Mouse (Mus musculus) liver (tissue): ENCODE data around the gene Rchy1.
A peak's percentile ranks its signal among the peaks of the same experiment; 100 is the strongest.

Experiments
- DNase-seq: peaks from one replicate; pipeline ENCODE4 v3.0.0-alpha.2; 2020; ENCODE audit warnings: mixed read lengths

Rchy1 gene

DNA sequence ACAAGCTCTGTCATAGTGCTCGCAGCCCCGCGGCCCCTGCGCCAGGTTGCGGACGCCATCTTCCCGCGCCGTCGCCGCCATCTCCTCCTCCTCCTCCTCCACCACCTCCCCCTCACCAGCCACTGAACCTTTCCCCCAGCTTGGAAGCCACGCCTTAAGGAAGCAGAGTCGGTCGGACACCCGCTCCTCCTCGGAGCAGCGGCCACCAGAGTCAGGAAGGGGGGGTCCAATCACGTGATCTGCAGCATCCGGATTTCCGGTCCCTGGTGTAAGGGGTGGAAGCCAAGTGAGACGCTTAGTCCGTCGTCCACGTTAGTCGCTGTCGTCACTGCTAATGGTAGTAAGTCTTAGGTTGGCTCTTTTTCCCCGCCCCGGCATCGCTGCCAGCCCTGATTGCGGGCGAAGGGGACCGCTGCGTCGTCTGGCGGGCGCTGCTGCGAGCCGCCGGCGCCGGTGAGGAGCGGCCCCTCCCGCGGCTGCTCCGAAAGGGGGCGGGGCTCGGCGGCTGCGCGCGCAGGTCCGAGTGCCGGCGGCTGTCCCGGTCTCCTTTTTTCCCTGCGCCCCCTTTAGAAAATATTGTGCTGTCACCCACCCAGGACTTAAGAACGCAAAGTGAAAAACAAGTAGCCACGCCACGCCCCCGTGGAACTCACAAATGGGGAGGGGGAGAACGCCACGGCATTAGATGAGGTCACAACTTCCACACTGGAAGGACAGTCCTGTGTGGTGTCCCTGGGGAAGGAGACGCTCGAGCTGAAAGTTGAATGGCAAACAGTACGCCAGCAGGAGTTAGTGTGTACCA, at the start of gene Rchy1:
TSS of gene Rchy1 (minus strand) at position 430 of the 802 bp plus-strand sequence.
- DNase-seq = peak; percentile 94

DNA sequence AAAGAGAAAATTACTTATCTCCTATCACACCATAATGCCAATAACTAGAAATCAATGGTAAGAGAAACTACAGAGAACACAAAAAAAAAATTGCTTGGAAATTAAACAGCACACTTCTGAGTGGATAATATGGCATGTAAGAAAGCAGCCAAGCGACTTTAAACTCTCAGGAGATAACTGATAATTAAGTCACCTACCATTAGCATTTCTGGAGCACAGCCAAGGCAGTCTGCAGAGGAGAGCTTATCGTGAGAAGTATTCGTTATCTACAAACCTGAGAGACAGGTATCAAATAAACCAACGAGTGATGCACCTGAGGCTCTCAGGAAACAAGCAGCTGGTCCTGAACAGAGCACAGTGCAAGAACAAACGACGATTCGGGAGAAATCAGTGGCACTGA, 48.9 kb upstream of the Rchy1 start:
- no peak for DNase-seq

DNA sequence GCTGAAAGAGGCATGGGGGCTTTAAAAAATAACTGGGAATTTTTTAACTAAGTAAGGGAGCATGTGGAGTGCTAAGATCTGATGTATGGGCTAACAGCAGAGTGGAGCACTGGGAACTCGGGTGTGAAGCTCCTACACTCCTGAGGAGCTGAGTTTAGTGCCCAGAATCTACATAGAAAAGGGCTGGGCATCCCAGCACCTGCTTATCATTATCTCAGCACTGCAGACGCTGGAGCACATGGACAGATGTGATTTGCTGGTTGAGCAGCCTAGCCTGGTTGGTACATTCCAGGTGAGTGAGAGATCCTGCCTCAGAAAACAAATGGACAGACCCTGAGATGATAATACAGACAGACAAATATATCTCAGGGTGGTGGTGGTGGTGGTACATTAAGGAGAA, 47.0 kb upstream of the Rchy1 start:
- peak; percentile 4 for DNase-seq

DNA sequence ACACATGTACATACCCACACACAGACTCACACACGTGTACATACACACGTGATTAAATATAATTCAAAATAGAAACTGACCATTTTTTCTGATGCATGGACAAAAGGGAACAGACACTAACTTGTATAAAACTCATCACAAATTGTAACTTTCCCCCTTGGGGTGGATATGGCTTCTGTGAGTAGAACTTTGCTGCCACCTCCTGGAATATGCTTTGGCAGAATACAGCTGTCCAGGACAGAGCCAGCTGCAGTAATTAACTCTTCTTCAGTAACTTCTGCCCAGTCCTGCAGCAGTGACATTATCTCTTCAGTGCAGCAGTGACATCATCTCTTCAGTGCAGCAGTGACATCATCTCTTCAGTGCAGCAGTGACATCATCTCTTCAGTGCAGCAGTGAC, 40.1 kb upstream of the Rchy1 start:
- peak; percentile 7 for DNase-seq

DNA sequence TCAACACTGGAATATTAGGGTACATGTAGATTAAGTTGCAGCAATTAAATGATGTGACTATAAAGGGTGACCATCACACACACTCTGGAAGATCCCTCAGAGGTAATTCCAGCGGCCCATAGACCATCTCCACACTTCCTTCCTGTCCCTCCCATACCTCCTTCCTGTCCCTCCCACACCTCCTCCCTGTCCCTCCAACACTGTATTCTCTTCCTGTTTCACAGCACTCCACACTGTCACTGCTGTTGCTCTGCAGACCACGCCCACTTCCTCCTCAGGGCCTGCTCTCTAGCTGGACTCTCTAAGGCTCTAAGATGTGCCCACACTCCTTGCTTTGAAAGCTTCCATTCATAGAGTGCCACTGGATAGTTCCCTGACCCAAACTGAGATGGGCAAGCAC, 37.9 kb upstream of the Rchy1 start:
- peak; percentile 14 for DNase-seq

GRCm38 (mm10) chr5:91994546-91994945, 31.7 kb upstream of the Rchy1 start:
- DNase-seq = no peak

- DNase-seq = no peak
Measured at GRCm38 (mm10) chr5:91993061-91993460, 30.2 kb upstream of the Rchy1 start.

DNA sequence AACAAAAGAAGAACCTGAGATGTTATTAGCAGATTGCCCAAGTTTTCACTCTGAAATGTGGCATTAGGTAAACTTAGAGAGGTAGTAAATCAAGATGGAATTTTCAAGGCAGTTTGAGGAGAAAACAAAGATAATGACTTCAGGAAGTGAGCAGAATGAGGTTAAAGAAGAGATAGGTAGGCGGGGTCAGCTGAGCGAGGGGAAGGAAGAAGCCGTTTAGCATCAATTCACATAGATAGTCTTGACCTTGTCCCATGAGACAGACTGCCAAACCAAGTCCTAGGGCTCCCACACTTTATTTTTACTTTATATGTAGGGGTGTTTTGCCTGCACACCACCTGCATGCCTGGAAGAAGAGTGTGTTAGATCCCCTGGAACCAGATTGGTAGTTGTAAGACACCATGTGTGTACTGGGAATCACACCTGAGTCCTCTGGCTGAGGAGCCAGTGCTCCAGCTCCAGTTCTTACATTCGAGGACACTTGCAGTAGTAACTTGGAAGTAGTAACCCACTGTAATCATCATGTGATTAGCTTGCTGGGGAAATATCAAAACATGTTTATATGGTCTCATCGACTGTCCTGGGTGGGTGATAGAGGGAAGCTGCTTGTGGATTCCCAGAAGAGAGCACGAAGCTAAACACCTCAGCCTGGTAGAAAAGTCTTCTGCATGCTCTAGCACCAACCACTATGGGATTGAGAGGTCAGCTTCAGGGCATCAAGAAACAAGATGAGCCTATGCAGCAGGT, 28.5 kb upstream of the Rchy1 start:
- no peak for DNase-seq

DNA sequence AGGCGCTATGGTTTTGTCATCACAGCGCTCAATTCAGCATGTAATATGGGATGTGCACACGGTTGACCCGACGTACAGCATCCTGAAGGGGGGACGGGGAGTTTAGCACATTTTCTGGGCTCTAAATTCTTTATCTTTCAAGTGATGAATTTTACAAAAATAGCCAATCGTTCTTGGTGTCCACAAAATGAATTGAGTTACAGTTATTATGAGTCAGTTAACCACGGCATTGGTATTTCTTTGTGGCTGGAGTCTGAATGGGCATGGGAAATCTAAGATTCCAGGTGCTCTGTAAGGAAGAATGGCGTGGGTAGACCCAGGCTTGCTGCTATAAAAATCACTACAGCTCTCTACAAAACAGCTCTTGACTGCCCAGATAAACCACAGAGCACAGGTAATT, 26.4 kb upstream of the Rchy1 start:
- DNase-seq = no peak

- DNase-seq = no peak
Measured at GRCm38 (mm10) chr5:91987799-91988198, 24.9 kb upstream of the Rchy1 start.

DNA sequence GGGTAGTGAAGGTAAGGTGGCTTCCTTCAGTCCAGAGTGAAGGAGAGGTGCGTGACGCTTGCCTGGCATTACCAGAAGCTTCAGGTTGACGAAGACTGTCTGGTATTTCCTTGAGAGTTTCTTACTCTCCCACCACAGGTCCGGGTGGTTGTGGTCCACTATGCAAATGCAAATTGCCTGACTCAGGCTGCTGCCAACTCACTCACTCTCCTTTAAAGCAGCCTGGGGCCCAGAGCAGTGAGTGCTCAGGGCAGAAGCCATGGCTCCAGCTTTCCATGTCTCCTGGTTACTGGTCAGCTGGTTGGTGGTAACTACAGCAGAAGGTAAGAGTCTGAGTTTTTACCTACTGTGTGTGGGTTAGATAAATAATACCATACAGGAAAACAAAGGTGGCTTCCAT, 24.4 kb upstream of the Rchy1 start, which contains the start of gene Odaph:
TSS of gene Odaph (plus strand) at position 240 of the 400 bp plus-strand sequence.
- no peak for DNase-seq

GRCm38 (mm10) chr5:91985721-91986120, 22.9 kb upstream of the Rchy1 start:
- DNase-seq = no peak

GRCm38 (mm10) chr5:91983490-91983889, 20.6 kb upstream of the Rchy1 start:
- DNase-seq = no peak

DNA sequence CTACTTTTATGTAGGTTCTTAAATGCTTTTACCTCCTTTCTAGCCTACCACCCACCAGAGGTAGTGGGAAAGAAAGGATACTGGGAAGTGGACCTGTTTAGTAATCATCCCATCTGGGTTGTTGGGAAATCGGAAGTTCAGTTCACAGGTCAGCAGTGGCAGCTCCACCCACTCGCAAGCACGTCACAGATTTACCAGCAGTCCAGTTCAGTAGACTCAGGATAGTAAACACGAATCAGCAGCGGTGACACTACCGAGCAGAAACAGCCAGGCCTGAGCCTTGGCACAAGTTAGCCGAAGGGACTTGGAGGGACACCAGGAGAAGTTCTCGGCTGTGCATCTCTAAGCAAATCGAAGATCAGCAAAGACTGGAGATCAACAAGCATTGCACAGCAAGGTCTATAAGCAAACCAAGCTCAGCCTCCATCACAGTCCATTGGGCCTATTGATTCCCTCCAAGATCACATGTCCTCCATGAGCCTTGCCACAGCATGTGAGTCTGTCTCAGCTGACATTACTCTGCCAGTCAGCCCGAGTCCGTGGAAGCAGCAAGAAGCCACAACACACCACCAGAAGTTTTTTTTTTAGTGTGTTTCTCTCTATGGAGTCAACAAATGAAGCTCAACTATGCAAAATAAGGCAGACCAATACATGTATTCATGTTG, 18.4 kb upstream of the Rchy1 start:
- no peak for DNase-seq

DNA sequence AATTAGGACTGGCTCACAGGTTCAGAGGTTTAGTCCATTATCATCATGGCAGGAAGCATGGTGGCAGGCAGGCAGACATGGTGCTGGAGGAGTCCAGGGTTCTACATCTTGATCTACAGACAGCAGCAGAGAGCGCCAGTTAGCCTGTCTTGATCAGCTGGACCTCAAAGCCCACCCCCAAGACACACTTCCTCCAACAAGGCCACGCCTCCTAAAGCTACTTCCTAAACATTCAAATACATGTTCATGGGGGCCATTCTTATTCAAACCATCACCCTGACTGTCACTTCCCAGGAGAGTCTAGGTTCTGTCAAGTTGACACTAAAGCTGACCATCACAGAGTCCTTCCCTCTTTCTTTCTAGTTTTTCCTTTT, 14.5 kb upstream of the Rchy1 start:
- DNase-seq = no peak

DNA sequence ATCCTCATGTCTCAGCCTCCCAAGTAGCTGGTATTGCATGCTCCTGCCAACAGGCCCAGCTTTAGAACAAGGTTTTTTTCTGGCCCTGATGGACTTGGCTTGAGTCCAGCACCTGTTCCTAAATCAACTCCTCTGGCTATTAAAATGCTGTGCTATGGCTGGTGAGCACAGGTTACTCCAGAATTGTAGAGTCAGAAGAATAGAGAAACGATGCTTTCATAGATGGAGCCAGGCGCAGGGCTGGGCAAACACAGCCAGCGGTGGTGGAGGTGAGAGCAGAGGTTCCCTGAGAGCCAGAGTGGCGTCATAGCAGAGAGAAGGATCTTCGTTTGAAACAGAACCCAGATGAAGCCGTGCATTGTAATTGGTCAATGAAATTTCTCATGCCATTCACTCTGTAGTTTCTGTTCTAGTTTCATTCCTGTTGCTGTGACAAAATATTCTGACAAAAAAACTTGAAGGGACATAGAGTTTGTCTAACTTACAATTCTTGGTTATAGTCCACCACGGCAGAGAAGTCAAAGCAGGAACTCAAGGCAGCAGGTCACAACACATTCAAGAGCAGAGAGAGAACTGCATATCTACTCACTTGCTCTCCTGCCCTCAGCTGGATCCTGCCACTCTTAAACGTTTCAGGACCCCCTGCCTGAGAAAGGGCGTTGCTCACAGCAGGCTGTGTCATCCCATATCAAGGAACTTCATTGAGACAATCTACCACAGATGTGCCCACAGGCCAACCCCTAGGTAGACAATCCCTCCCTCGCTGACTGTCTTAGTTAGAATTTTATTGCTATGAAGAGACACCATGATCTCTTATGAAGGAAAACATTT, 13.9 kb upstream of the Rchy1 start:
- DNase-seq = no peak

GRCm38 (mm10) chr5:91975758-91976157, 12.9 kb upstream of the Rchy1 start:
- DNase-seq = no peak

DNA sequence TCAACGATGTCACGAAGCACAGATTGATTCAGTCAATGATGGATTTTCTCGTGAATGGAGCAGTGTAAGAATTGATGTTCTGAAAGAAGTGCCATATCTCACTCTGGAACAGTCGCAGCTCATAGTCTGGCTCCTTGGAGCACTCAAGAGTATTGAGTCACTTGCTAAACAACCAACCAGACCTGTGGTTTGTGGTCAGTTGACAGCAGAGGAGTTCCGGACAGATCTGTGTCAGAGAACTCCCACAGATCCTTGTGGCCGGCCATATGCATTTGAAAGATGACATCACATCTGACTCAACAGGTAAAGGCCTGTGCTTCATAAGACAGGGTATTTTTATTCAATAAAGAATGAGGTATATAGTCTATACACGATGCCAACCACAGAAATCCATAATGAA, 11.1 kb upstream of the Rchy1 start:
- DNase-seq = no peak

GRCm38 (mm10) chr5:91972046-91972445, 9.2 kb upstream of the Rchy1 start:
- DNase-seq = no peak

DNA sequence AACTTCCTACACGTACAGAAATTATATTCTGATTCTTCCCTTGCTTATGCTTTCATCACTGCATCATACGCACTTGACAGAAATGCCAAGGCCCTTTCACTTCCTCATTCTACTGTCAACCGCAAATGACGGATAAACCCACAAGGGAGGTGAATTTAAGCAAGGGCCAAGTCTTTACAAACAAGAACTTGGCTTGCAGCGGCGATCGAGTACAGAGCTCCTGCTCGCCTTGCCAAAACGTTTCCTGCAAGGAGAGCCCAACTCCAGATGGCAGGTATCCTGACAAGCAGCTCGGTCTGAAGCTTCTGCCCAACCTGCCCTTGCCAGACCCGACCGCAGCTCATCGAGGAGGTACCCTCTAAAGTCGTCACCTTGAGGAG, 619 bp downstream of the Rchy1 start:
- no peak for DNase-seq

DNA sequence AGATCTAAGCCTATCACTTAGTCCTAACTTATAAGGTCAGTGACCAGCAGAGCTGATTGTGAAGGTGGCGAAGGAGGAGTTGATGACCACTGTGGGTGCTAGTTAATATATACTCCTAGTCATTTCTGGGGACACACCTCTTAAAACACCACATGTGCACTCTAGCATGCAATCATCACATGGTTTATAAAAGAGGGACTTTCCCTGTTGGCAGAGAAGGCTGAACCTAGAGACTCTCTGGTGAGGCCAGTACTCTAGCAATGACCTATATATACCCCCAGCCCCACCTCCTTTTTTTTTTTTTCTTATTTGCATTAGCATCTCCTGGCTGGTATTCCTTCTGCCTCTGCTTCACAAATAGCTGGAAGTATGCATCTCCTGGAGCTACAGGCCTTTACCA, 1.5 kb downstream of the Rchy1 start:
- DNase-seq = no peak

- peak; percentile 75 for DNase-seq
Measured at GRCm38 (mm10) chr5:91960606-91961254, 2.1 kb downstream of the Rchy1 start.
